ENCODE assay signal across 8 mouse cellular contexts in genomic region chr17:6729244-6729742, GRCm38 (mm10). TPM values are rescaled to one million over a fixed set of nuclear protein-coding genes. Genes with fewer than 3 reads are reported as not detected.
DNase-seq lines count a peak whose midpoint lies in the region; ATAC-seq and TF ChIP-seq lines count a peak whose summit lies in the region.

No protein-coding gene starts in this region.

- H3K27me3 ChIP-seq in kidney, postnatal 0 days (ENCODE audit: insufficient read depth, low read length): no peaks in the 10 kb centered on the region
- H3K27me3 ChIP-seq in forebrain, embryonic 12.5 days: 0 out of 2 replicates have a peak, but pooled peaks cover 4% of the 10 kb centered on the region
- no peaks in the 10 kb centered on the region for H3K27me3 ChIP-seq in intestine, postnatal 0 days (replicated peaks; ENCODE audit: control insufficient read depth, insufficient read depth, low read length)
- no peaks in the 10 kb centered on the region for H3K27me3 ChIP-seq in midbrain, postnatal 0 days (ENCODE audit: insufficient read depth, low read length)

- H3K4me3 ChIP-seq in kidney, postnatal 0 days (replicated peaks; ENCODE audit: low read depth, low read length): no peak overlapping the region
- no peak overlapping the region for H3K4me3 ChIP-seq in forebrain, embryonic 12.5 days (replicated peaks)
- H3K4me3 ChIP-seq in intestine, postnatal 0 days (ENCODE audit: low read depth, low read length): no peak overlapping the region
- no peak overlapping the region for H3K4me3 ChIP-seq in midbrain, postnatal 0 days (ENCODE audit: low read depth, low read length)

- H3K9me3 ChIP-seq in kidney, postnatal 0 days (replicated peaks; ENCODE audit: low read length): no peaks in the 10 kb centered on the region
- no peaks in the 10 kb centered on the region for H3K9me3 ChIP-seq in forebrain, embryonic 12.5 days
- H3K9me3 ChIP-seq in intestine, postnatal 0 days (ENCODE audit: control insufficient read depth): no peaks in the 10 kb centered on the region
- no peaks in the 10 kb centered on the region for H3K9me3 ChIP-seq in midbrain, postnatal 0 days (ENCODE audit: low read length)

- 22% methylated on average over 6 of the region's 6 CpGs for WGBS in kidney, postnatal 0 days
- WGBS in forebrain, embryonic 12.5 days: 17% methylated on average over 6 of the region's 6 CpGs
- 20% methylated on average over 6 of the region's 6 CpGs for WGBS in intestine, postnatal 0 days
- WGBS in midbrain, postnatal 0 days: 9% methylated on average over 6 of the region's 6 CpGs

- no peak overlapping the region for H3K4me2 ChIP-seq in kidney, postnatal 0 days (ENCODE audit: low read length)
- no peak overlapping the region for H3K4me2 ChIP-seq in forebrain, embryonic 12.5 days
- no peak overlapping the region for H3K4me2 ChIP-seq in intestine, postnatal 0 days (replicated peaks; ENCODE audit: low read depth)
- no peak overlapping the region for H3K4me2 ChIP-seq in midbrain, postnatal 0 days (ENCODE audit: low read depth, low read length, poor library complexity, severe bottlenecking)

- DNase-seq in kidney, postnatal 0 days (ENCODE audit: low spot score): peak; percentile 14
- DNase-seq in kidney, postnatal 36 days: no peak
- peak; percentile 79 for DNase-seq in midbrain, postnatal 0 days (ENCODE audit: low spot score)
- no peak for DNase-seq in thymus, postnatal 0 days (ENCODE audit: low spot score)
- DNase-seq in left cerebral cortex, adult 9 months (ENCODE audit: low spot score in 2 of 2): no peak

- no peak for ATAC-seq in kidney, postnatal 0 days (replicated peaks; ENCODE audit: low FRiP score, low read depth)
- ATAC-seq in forebrain, embryonic 12.5 days (ENCODE audit: low FRiP score): no peak
- ATAC-seq in intestine, postnatal 0 days: no peak
- no peak for ATAC-seq in midbrain, postnatal 0 days (ENCODE audit: low FRiP score)
- ATAC-seq in megakaryocyte progenitor cell, adult 5-6 weeks (replicated peaks; ENCODE audit: poor library complexity): no peak

- TF ChIP-seq CTCF in kidney, postnatal 0 days (IDR thresholded peaks at IDR 0.05; ENCODE audit: low read depth): no peak
- no peak for TF ChIP-seq CTCF in intestine, postnatal 0 days (IDR thresholded peaks at IDR 0.05; ENCODE audit: low read depth)
- no peak for TF ChIP-seq CTCF in midbrain, postnatal 0 days (IDR thresholded peaks at IDR 0.05)

- H3K9ac ChIP-seq in kidney, postnatal 0 days (ENCODE audit: low read depth, low read length): no peak overlapping the region
- H3K9ac ChIP-seq in forebrain, embryonic 12.5 days: no peak overlapping the region
- H3K9ac ChIP-seq in intestine, postnatal 0 days (ENCODE audit: low read depth, low read length): no peak overlapping the region
- H3K9ac ChIP-seq in midbrain, postnatal 0 days (replicated peaks; ENCODE audit: low read length, poor library complexity, severe bottlenecking): no peak overlapping the region

- H3K4me1 ChIP-seq in kidney, postnatal 0 days (replicated peaks; ENCODE audit: insufficient read depth, low read length): 0 out of 2 replicates have a peak, but pooled peaks cover 3% of the 10 kb centered on the region
- peaks cover 6% of the 10 kb centered on the region for H3K4me1 ChIP-seq in forebrain, embryonic 12.5 days
- H3K4me1 ChIP-seq in intestine, postnatal 0 days (replicated peaks; ENCODE audit: control insufficient read depth, insufficient read depth, low read length): 0 out of 2 replicates have a peak, but pooled peaks cover 2% of the 10 kb centered on the region
- H3K4me1 ChIP-seq in midbrain, postnatal 0 days (ENCODE audit: insufficient read depth, low read length): no peaks in the 10 kb centered on the region

- peak overlapping the region; percentile 72 for H3K27ac ChIP-seq in kidney, postnatal 0 days
- peak overlapping the region; percentile 60; the same call in 1 of the 2 replicates for H3K27ac ChIP-seq in forebrain, embryonic 12.5 days
- H3K27ac ChIP-seq in intestine, postnatal 0 days (ENCODE audit: low read depth, low read length): peak overlapping the region; percentile 89
- no peak overlapping the region for H3K27ac ChIP-seq in midbrain, postnatal 0 days (ENCODE audit: low read depth, low read length)

- no peaks in the 10 kb centered on the region for H3K36me3 ChIP-seq in kidney, postnatal 0 days (ENCODE audit: insufficient read depth, low read length)
- no peaks in the 10 kb centered on the region for H3K36me3 ChIP-seq in forebrain, embryonic 12.5 days (replicated peaks)
- H3K36me3 ChIP-seq in intestine, postnatal 0 days (ENCODE audit: control insufficient read depth, insufficient read depth): no peaks in the 10 kb centered on the region
- H3K36me3 ChIP-seq in midbrain, postnatal 0 days (ENCODE audit: insufficient read depth, low read length): no peaks in the 10 kb centered on the region

RNA-seq across cellular contexts. Expression of gene Ezr, which starts 53.3 kb away (rescaled TPM):
- 281 and 313 TPM in 2 replicates for polyA plus RNA-seq in kidney, postnatal 0 days (2015; fragmentation: Nextera tagmentation; extraction: Ambion mirVana)
- 115 and 122 TPM in 2 replicates for polyA plus RNA-seq in forebrain, embryonic 12.5 days (2016; fragmentation: Nextera tagmentation; extraction: Ambion mirVana)
- polyA plus RNA-seq in intestine, postnatal 0 days (2015; fragmentation: Nextera tagmentation; extraction: Ambion mirVana): 342 and 379 TPM in 2 replicates
- total RNA-seq in midbrain, postnatal 0 days (2014; rRNA removed): 19.5 and 33.8 TPM in 2 replicates
- polyA plus RNA-seq in midbrain, postnatal 0 days (2015; fragmentation: Nextera tagmentation; extraction: Ambion mirVana): 27.3 and 28.5 TPM in 2 replicates
- 385 and 387 TPM in 2 replicates for polyA plus RNA-seq in thymus, postnatal 0 days (2015; fragmentation: Nextera tagmentation; extraction: Ambion mirVana)
- 43.8 and 45.3 TPM in 2 replicates for total RNA-seq in megakaryocyte progenitor cell, adult 5-6 weeks (2015)
- total RNA-seq in megakaryocyte progenitor cell, adult 5-6 weeks (2017): 118 and 129 TPM in 2 replicates

Comparison
In these comparisons a context has a peak if more than half of its experiments do, and no peak if none do; other contexts are left out.
1. DNase-seq: peak in kidney, postnatal 0 days (single experiment) and midbrain, postnatal 0 days (single experiment); none in kidney, postnatal 36 days (0 of 2), thymus, postnatal 0 days (single experiment) and left cerebral cortex, adult 9 months (0 of 2).